In genomic region chr16:31167934-31168333, GRCm38 (mm10) we compare ENCODE assay signal across 19 mouse cellular contexts. TPM values are rescaled to one million over a fixed set of nuclear protein-coding genes. Genes with fewer than 3 reads are reported as not detected.
A peak's percentile ranks its signal among the peaks of the same experiment; 100 is the strongest.
DNase-seq lines count a peak whose midpoint lies in the region; ATAC-seq and TF ChIP-seq lines count a peak whose summit lies in the region.
"Had no signal": no experiment of that assay in that cellular context is flagged by ENCODE, and none has a peak within 500 bp of the region (broad histone marks: within the 10 kb centered on the region; RNA-seq: fewer than 3 reads in every experiment).

No protein-coding gene starts in this region.

- no peak for TF ChIP-seq EP300 in stomach, postnatal 0 days (optimal IDR thresholded peaks at IDR 0.05)

- no peaks in the 10 kb centered on the region for H3K9me3 ChIP-seq in heart, embryonic 13.5 days
- H3K9me3 ChIP-seq in heart, embryonic 11.5 days (replicated peaks; ENCODE audit: control insufficient read depth, low read length), result no peaks in the 10 kb centered on the region
- H3K9me3 ChIP-seq in stomach, embryonic 15.5 days, result no peaks in the 10 kb centered on the region
- H3K9me3 ChIP-seq in stomach, postnatal 0 days (ENCODE audit: control insufficient read depth, low read length), result no peaks in the 10 kb centered on the region
- no peaks in the 10 kb centered on the region for H3K9me3 ChIP-seq in intestine, embryonic 15.5 days
- H3K9me3 ChIP-seq in stomach, embryonic 16.5 days (replicated peaks; ENCODE audit: control insufficient read depth, low read length), result no peaks in the 10 kb centered on the region
- H3K9me3 ChIP-seq: forebrain, embryonic 15.5 days; heart, embryonic 12.5 days had no signal

- TF ChIP-seq CTCF in stomach, postnatal 0 days (IDR thresholded peaks at IDR 0.05; ENCODE audit: low read depth), result no peak

- no peaks in the 10 kb centered on the region for H3K27me3 ChIP-seq in heart, embryonic 13.5 days (replicated peaks)
- H3K27me3 ChIP-seq in heart, embryonic 11.5 days (ENCODE audit: control insufficient read depth, insufficient read depth, low read length), result no peaks in the 10 kb centered on the region
- no peaks in the 10 kb centered on the region for H3K27me3 ChIP-seq in stomach, embryonic 15.5 days (replicated peaks)
- no peaks in the 10 kb centered on the region for H3K27me3 ChIP-seq in stomach, postnatal 0 days (ENCODE audit: control insufficient read depth, insufficient read depth, low read length)
- no peaks in the 10 kb centered on the region for H3K27me3 ChIP-seq in intestine, embryonic 15.5 days (replicated peaks)
- H3K27me3 ChIP-seq in stomach, embryonic 16.5 days (ENCODE audit: control insufficient read depth, insufficient read depth, low read length), result no peaks in the 10 kb centered on the region
- H3K27me3 ChIP-seq: forebrain, embryonic 15.5 days; heart, embryonic 12.5 days; hindbrain, embryonic 12.5 days had no signal

- H3K4me1 ChIP-seq in heart, embryonic 13.5 days, result peaks cover 30% of the 10 kb centered on the region
- H3K4me1 ChIP-seq in heart, embryonic 11.5 days (ENCODE audit: control insufficient read depth, insufficient read depth, low read length), result peaks cover 14% of the 10 kb centered on the region
- peaks cover 14% of the 10 kb centered on the region; the same call in 1 of the 2 replicates for H3K4me1 ChIP-seq in stomach, embryonic 15.5 days
- peaks cover 8% of the 10 kb centered on the region for H3K4me1 ChIP-seq in stomach, postnatal 0 days (replicated peaks; ENCODE audit: control insufficient read depth, insufficient read depth)
- H3K4me1 ChIP-seq in intestine, embryonic 15.5 days (replicated peaks), result peaks cover 27% of the 10 kb centered on the region
- peaks cover 28% of the 10 kb centered on the region for H3K4me1 ChIP-seq in stomach, embryonic 16.5 days (ENCODE audit: control insufficient read depth, insufficient read depth, low read length)

- no peak for ATAC-seq in heart, embryonic 13.5 days (ENCODE audit: extremely low read depth, insufficient number of reproducible peaks, low FRiP score, low TSS enrichment)
- ATAC-seq in heart, embryonic 11.5 days (replicated peaks; ENCODE audit: insufficient number of reproducible peaks, low FRiP score, low TSS enrichment), result no peak
- ATAC-seq in stomach, embryonic 15.5 days (ENCODE audit: insufficient read depth, low FRiP score, low read depth), result no peak
- no peak for ATAC-seq in stomach, postnatal 0 days (ENCODE audit: low FRiP score, low TSS enrichment)
- ATAC-seq in intestine, embryonic 15.5 days, result peak; percentile 66
- no peak for ATAC-seq in stomach, embryonic 16.5 days (ENCODE audit: insufficient read depth, low FRiP score)

- no peaks in the 10 kb centered on the region for H3K36me3 ChIP-seq in heart, embryonic 13.5 days
- H3K36me3 ChIP-seq in heart, embryonic 11.5 days (ENCODE audit: control insufficient read depth, insufficient read depth, low read length), result no peaks in the 10 kb centered on the region
- no peaks in the 10 kb centered on the region for H3K36me3 ChIP-seq in stomach, embryonic 15.5 days
- H3K36me3 ChIP-seq in stomach, postnatal 0 days (ENCODE audit: control insufficient read depth, insufficient read depth, low read length), result no peaks in the 10 kb centered on the region
- no peaks in the 10 kb centered on the region for H3K36me3 ChIP-seq in intestine, embryonic 15.5 days
- H3K36me3 ChIP-seq in stomach, embryonic 16.5 days (ENCODE audit: control insufficient read depth, insufficient read depth, low read length), result no peaks in the 10 kb centered on the region
- H3K36me3 ChIP-seq: forebrain, embryonic 15.5 days had no signal

- no peak overlapping the region for H3K4me2 ChIP-seq in heart, embryonic 13.5 days
- H3K4me2 ChIP-seq in heart, embryonic 11.5 days, result no peak overlapping the region
- H3K4me2 ChIP-seq in stomach, embryonic 15.5 days, result no peak overlapping the region
- no peak overlapping the region for H3K4me2 ChIP-seq in stomach, postnatal 0 days (replicated peaks; ENCODE audit: low read depth)
- peak overlapping the region; percentile 37 for H3K4me2 ChIP-seq in intestine, embryonic 15.5 days (replicated peaks)
- H3K4me2 ChIP-seq in stomach, embryonic 16.5 days (ENCODE audit: low read depth, low read length), result no peak overlapping the region
- H3K4me2 ChIP-seq: forebrain, embryonic 15.5 days; heart, embryonic 12.5 days; hindbrain, embryonic 12.5 days had no signal

- no peak overlapping the region for H3K4me3 ChIP-seq in heart, embryonic 13.5 days
- H3K4me3 ChIP-seq in heart, embryonic 11.5 days (ENCODE audit: low read depth, low read length), result no peak overlapping the region
- no peak overlapping the region for H3K4me3 ChIP-seq in stomach, embryonic 15.5 days (replicated peaks)
- H3K4me3 ChIP-seq in stomach, postnatal 0 days (ENCODE audit: low read depth, low read length), result no peak overlapping the region
- H3K4me3 ChIP-seq in intestine, embryonic 15.5 days (replicated peaks), result no peak overlapping the region
- H3K4me3 ChIP-seq in stomach, embryonic 16.5 days (replicated peaks; ENCODE audit: low read length), result no peak overlapping the region
- H3K4me3 ChIP-seq: forebrain, embryonic 15.5 days; heart, embryonic 12.5 days; hindbrain, embryonic 12.5 days had no signal

- no peak overlapping the region for H3K27ac ChIP-seq in heart, embryonic 13.5 days (replicated peaks)
- H3K27ac ChIP-seq in heart, embryonic 11.5 days (ENCODE audit: low read depth, low read length), result no peak overlapping the region
- peak overlapping the region; percentile 59; the same call in 1 of the 2 replicates for H3K27ac ChIP-seq in stomach, embryonic 15.5 days
- H3K27ac ChIP-seq in stomach, postnatal 0 days (replicated peaks), result no peak overlapping the region
- 0 out of 2 replicates have a peak overlapping the region, but pooled peaks have one; percentile 27 for H3K27ac ChIP-seq in intestine, embryonic 15.5 days
- peak overlapping the region; percentile 29; the same call in 1 of the 2 replicates for H3K27ac ChIP-seq in stomach, embryonic 16.5 days (ENCODE audit: low read length)
- H3K27ac ChIP-seq: forebrain, embryonic 15.5 days; hindbrain, embryonic 12.5 days had no signal

- DNase-seq in stomach, postnatal 0 days (ENCODE audit: low spot score), result no peak
- DNase-seq in ovary, postnatal 36 days (ENCODE audit: low spot score), result no peak
- DNase-seq in heart, adult 9 months (ENCODE audit: low spot score in 2 of 2), result no peak
- DNase-seq: adrenal gland, adult 8-10 months; adrenal gland, postnatal 36 days; cerebellum, adult 2 months; cerebellum, postnatal 10 days; gastrocnemius, postnatal 36 days; heart, adult 11 months; heart, postnatal 36 days; kidney, adult 11 months had no signal

- peak overlapping the region; percentile 10; the same call in 1 of the 2 replicates for H3K9ac ChIP-seq in heart, embryonic 13.5 days
- H3K9ac ChIP-seq in heart, embryonic 11.5 days (ENCODE audit: low read depth, low read length), result no peak overlapping the region
- no peak overlapping the region for H3K9ac ChIP-seq in stomach, embryonic 15.5 days
- no peak overlapping the region for H3K9ac ChIP-seq in stomach, postnatal 0 days (ENCODE audit: low read length)
- H3K9ac ChIP-seq in intestine, embryonic 15.5 days, result no peak overlapping the region
- H3K9ac ChIP-seq in stomach, embryonic 16.5 days (ENCODE audit: low read length), result no peak overlapping the region
- H3K9ac ChIP-seq: forebrain, embryonic 15.5 days; heart, embryonic 12.5 days; hindbrain, embryonic 12.5 days had no signal

- WGBS in heart, embryonic 13.5 days, result 45% methylated on average over 7 of the region's 7 CpGs
- WGBS in heart, embryonic 11.5 days (ENCODE audit: insufficient replicate concordance), result 53% methylated on average over 7 of the region's 7 CpGs
- WGBS in stomach, embryonic 15.5 days, result 55% methylated on average over 7 of the region's 7 CpGs
- 57% methylated on average over 7 of the region's 7 CpGs for WGBS in stomach, postnatal 0 days
- WGBS in intestine, embryonic 15.5 days, result 44% methylated on average over 7 of the region's 7 CpGs
- 47% methylated on average over 7 of the region's 7 CpGs for WGBS in stomach, embryonic 16.5 days

RNA-seq across cellular contexts. Expression of gene Acap2, which starts 33.1 kb away (rescaled TPM):
- polyA plus RNA-seq in heart, embryonic 13.5 days (2015; fragmentation: Nextera tagmentation; extraction: Ambion mirVana), result 10.3 and 10.9 TPM in 2 replicates
- 14.7 and 18.2 TPM in 2 replicates for polyA plus RNA-seq in heart, embryonic 11.5 days (2014; fragmentation: Nextera tagmentation; extraction: Ambion mirVana)
- polyA plus RNA-seq in stomach, embryonic 15.5 days (2015; fragmentation: Nextera tagmentation; extraction: Ambion mirVana), result 17.7 and 19.9 TPM in 2 replicates
- polyA plus RNA-seq in stomach, postnatal 0 days (2015; fragmentation: Nextera tagmentation; extraction: Ambion mirVana), result 12.9 and 14.8 TPM in 2 replicates
- polyA plus RNA-seq in intestine, embryonic 15.5 days (2015; fragmentation: Nextera tagmentation; extraction: Ambion mirVana), result 17.4 and 18.6 TPM in 2 replicates
- 20.4 and 21.4 TPM in 2 replicates for polyA plus RNA-seq in stomach, embryonic 16.5 days (2015; fragmentation: Nextera tagmentation; extraction: Ambion mirVana)

Comparison
In these comparisons a context has a peak if more than half of its experiments do, and no peak if none do; other contexts are left out.
1. H3K27ac ChIP-seq: peak in stomach, embryonic 15.5 days (single experiment), intestine, embryonic 15.5 days (single experiment) and stomach, embryonic 16.5 days (single experiment); none in heart, embryonic 13.5 days (single experiment), heart, embryonic 11.5 days (single experiment) and stomach, postnatal 0 days (single experiment).